Mouse (Mus musculus): ENCODE measurements around the gene Gpatch2. TPM values are rescaled to one million over a fixed set of nuclear protein-coding genes. Genes with fewer than 3 reads are reported as not detected.

The Gpatch2 gene
- polyA plus RNA-seq, 1 experiment from 2014 or later = 19.8 TPM

DNA sequence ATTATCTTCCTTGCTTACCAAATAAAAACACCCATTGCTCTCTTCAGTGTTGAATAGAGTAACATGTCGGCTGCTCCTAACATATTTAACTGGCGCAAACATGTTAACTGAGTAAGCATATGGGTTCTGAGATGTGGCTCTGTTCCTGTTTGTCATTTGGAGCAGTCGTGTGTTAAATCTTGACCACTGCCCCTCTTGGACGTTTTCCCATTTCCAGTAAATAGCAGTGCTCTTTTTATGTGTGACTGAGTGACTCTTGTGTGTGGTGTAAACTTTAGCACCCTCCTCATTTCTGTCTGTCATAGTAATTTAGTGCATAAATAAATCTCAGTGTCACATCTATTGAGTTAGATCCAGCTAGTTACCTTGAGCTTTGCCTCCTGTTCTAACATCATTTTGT lies 52.3 kb downstream of the Gpatch2 start:
- Histone ChIP-seq H3K9me3 (replicated peaks) (no peaks in the 10 kb centered on the region), H3K4me1 (peaks cover 24% of the 10 kb centered on the region; the same call in 1 of the 2 replicates), H3K9ac (no peak overlapping the region), H3K4me3 (no peak overlapping the region), H3K4me2 (no peak overlapping the region), H3K36me3 (ENCODE audit: poor library complexity, severe bottlenecking) (no peaks in the 10 kb centered on the region), H3K27ac (no peak overlapping the region), H3K27me3 (no peaks in the 10 kb centered on the region)
- 69% methylated on average over 4 of the region's 4 CpGs for WGBS
- no peak for ATAC-seq

DNA sequence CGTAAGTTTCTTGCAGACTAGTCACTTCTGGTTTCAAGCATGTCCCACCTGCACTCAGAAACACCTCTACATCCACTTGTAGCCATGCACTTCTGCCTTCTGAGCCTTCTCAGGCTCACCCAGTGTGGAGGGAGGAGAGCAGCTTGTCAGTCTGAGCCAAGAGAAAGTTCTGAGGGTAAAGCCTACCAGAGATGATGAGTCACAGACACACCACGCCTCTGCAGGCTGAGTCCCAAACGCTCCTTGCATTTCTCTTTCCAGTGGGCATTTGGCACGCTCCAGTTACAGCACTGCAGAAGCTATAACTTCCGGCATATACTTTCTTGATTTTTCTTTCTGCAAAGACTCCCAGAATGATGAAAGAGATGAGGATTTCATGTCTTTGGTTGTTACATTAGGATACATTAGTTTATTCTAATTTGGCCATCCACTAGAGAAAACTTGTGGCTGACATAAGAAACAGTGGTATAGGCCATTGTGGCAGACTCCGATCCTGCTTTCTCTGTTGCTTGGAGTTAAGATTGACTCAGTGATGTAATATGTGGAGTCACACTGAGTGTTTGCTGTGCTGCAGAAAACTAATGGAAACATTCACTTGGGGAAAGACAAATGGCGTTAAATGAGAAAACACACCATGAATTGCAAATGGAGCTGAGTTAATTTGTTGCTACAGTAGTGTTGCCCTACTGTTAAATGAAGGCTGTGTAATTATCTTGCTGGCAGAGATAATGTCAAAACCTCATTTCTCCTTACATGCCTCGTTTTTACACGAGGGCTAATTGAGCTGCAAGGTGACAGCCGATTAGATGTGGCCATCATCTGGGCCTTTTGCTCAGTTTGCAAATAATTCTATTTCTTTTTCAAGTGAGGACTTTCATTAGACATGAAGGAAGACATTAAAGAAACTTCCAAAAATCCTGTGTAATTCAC lies 55.3 kb downstream of the Gpatch2 start:
- no peaks in the 10 kb centered on the region for H3K36me3 ChIP-seq (ENCODE audit: poor library complexity, severe bottlenecking)
- H3K4me1 ChIP-seq = peaks cover 19% of the 10 kb centered on the region; the same call in 1 of the 2 replicates
- H3K9ac ChIP-seq = no peak overlapping the region
- WGBS = 65% methylated on average over 10 of the region's 10 CpGs
- no peak overlapping the region for H3K4me3 ChIP-seq
- H3K27me3 ChIP-seq = no peaks in the 10 kb centered on the region
- no peak overlapping the region for H3K27ac ChIP-seq
- no peak for ATAC-seq
- H3K9me3 ChIP-seq (replicated peaks) = no peaks in the 10 kb centered on the region
- H3K4me2 ChIP-seq = no peak overlapping the region

DNA sequence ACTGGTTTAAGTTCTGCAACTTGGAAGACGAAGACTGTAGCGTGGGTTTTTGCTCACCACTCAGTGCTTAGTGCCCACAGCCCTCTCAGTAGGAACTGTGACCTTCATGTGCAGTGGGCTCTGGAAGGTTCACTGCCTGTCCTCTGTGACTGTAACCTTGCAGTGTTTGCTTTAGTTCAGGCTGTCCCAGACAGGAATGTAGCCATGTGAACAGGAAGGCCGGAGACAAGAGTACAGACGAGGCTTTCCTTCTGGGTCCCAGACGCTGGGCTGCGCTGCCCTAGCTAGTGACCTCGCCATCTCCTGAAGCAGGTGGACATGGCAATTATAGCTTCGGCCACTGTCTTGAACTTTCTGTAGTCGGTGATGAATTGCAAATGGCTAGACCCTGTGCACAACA lies 62.0 kb downstream of the Gpatch2 start:
- WGBS = 85% methylated on average over 9 of the region's 9 CpGs
- H3K36me3 ChIP-seq (ENCODE audit: poor library complexity, severe bottlenecking) = no peaks in the 10 kb centered on the region
- H3K4me3 ChIP-seq = no peak overlapping the region
- H3K4me1 ChIP-seq = peaks cover 7% of the 10 kb centered on the region
- no peaks in the 10 kb centered on the region for H3K9me3 ChIP-seq (replicated peaks)
- no peak overlapping the region for H3K9ac ChIP-seq
- no peak for ATAC-seq
- no peaks in the 10 kb centered on the region for H3K27me3 ChIP-seq
- H3K4me2 ChIP-seq = no peak overlapping the region
- no peak overlapping the region for H3K27ac ChIP-seq

DNA sequence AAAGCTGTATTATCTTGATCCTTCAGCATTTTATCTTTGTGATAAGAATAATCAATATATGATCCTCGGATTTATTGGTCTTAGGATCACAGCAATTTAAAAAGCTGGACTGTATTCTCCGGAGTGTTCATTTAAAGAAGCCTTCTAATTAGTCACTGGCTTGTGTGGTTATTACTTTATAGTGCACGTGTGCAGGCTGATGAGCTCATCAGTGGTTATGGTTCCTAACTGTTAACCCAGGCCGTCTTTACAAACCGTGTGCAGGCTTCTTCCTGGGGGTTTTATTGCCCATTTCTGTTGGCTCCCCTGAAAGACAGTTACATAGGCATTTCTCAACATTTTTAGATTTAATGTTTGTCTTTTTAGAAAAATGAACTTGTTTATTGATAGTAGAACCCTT lies 63.2 kb downstream of the Gpatch2 start:
- WGBS = 58% methylated on average over 5 of the region's 5 CpGs
- Histone ChIP-seq H3K4me1 (peaks cover 15% of the 10 kb centered on the region), H3K9me3 (replicated peaks) (no peaks in the 10 kb centered on the region), H3K4me3 (no peak overlapping the region), H3K36me3 (ENCODE audit: poor library complexity, severe bottlenecking) (no peaks in the 10 kb centered on the region), H3K9ac (no peak overlapping the region), H3K4me2 (no peak overlapping the region), H3K27ac (no peak overlapping the region), H3K27me3 (no peaks in the 10 kb centered on the region)
- no peak for ATAC-seq

DNA sequence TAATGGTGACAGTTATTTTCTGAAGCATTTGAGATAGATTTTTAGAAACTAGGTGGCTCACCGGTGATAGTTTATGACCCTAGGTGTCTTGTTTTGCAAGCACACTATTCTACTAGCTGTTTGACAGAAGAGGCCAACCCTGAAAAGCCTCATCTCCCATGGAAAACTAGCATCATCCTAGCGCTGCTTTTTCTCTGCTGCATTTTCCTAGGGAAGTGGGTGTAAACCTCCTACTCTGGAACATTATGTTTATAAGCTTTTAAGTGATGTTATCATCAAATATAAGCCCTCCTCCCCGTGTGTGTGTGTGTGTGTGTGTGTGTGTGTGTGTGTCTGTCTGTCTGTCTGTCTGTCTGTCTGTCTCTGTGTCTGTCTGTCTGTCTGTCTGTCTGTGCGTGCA lies 64.5 kb downstream of the Gpatch2 start:
- Histone ChIP-seq H3K27ac (no peak overlapping the region), H3K27me3 (no peaks in the 10 kb centered on the region), H3K4me1 (peaks cover 15% of the 10 kb centered on the region), H3K4me2 (no peak overlapping the region), H3K36me3 (ENCODE audit: poor library complexity, severe bottlenecking) (no peaks in the 10 kb centered on the region), H3K9me3 (replicated peaks) (no peaks in the 10 kb centered on the region), H3K9ac (no peak overlapping the region), H3K4me3 (no peak overlapping the region)
- 90% methylated on average over 4 of the region's 4 CpGs for WGBS
- ATAC-seq = no peak

DNA sequence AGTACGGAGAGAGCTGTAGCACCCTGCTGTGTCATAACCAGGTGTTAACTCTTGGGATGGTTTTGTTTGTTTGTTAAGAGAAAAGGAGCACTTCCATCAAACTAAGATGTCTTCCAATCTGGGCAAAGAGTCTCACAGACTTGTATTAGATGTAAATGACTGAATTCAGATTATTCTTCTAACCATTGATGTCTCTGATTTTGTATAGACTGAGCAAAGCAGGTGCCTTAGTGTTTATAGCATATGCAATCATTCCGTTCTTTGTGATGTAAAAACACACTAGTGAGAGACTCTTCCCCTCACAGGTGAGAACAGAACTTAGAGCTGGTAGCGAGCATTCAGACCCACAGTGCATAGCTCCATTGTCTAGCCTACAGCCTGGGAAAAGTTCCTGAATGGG lies 67.0 kb downstream of the Gpatch2 start:
- no peak for ATAC-seq
- H3K27me3 ChIP-seq = no peaks in the 10 kb centered on the region
- H3K9ac ChIP-seq = no peak overlapping the region
- H3K4me1 ChIP-seq = peaks cover 15% of the 10 kb centered on the region
- no peak overlapping the region for H3K27ac ChIP-seq
- H3K9me3 ChIP-seq (replicated peaks) = no peaks in the 10 kb centered on the region
- no peaks in the 10 kb centered on the region for H3K36me3 ChIP-seq (ENCODE audit: poor library complexity, severe bottlenecking)
- H3K4me3 ChIP-seq = no peak overlapping the region
- 58% methylated on average over 3 of the region's 3 CpGs for WGBS
- no peak overlapping the region for H3K4me2 ChIP-seq

DNA sequence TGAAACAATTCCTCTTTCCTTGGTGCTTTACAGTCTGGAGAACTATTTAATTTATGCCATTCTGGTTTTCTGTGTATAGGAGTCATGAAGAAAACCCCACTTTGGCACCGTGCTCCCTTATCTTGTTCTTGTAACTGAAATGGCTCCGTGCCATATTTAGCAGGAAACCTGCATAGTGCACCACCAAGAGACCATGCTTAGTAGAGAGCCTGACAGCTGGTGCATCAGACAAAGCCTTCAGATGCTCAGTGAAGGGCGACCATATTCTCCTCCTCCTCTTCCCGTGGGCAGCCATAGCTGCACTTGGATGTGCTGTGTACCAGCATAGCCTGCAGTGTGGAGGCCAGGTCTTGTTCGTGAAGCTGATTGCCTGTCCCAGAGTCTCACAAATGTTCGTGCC lies 67.5 kb downstream of the Gpatch2 start:
- no peaks in the 10 kb centered on the region for H3K9me3 ChIP-seq (replicated peaks)
- ATAC-seq = no peak; the same call in 1 of the 2 replicates
- 76% methylated on average over 6 of the region's 6 CpGs for WGBS

DNA sequence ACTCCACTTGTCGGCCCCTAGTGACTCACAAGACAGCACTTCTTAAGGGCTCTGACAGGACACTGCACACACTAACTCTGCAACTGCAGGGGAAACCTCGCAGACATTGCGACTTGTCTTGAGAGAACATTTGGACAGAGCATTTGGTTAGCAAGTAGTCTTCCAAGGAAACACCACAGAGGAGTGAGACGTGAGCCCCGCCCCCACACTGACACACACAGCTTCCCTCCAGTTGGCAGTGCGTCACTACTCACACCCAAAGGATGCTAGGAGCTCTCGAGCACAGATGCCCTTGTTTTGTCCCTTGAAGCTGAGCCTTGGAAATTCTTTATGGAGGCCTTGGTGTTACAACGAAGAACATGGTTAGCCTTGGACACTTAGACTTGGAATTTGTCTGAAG lies 70.4 kb downstream of the Gpatch2 start:
- no peaks in the 10 kb centered on the region for H3K9me3 ChIP-seq (replicated peaks)
- H3K4me1 ChIP-seq = peaks cover 12% of the 10 kb centered on the region
- H3K4me2 ChIP-seq = no peak overlapping the region
- no peak overlapping the region for H3K4me3 ChIP-seq
- H3K27ac ChIP-seq = no peak overlapping the region
- ATAC-seq = no peak
- no peak overlapping the region for H3K9ac ChIP-seq
- no peaks in the 10 kb centered on the region for H3K27me3 ChIP-seq
- H3K36me3 ChIP-seq (ENCODE audit: poor library complexity, severe bottlenecking) = no peaks in the 10 kb centered on the region
- WGBS = 87% methylated on average over 8 of the region's 8 CpGs

More for the DNA sequence above, 67.5 kb downstream of the Gpatch2 start:
- Histone ChIP-seq H3K36me3 (ENCODE audit: poor library complexity, severe bottlenecking) (no peaks in the 10 kb centered on the region), H3K9ac (no peak overlapping the region), H3K4me1 (peaks cover 15% of the 10 kb centered on the region), H3K27me3 (no peaks in the 10 kb centered on the region), H3K27ac (0 out of 2 replicates have a peak overlapping the region, but pooled peaks have one; percentile 6), H3K4me2 (no peak overlapping the region), H3K4me3 (no peak overlapping the region)

DNA sequence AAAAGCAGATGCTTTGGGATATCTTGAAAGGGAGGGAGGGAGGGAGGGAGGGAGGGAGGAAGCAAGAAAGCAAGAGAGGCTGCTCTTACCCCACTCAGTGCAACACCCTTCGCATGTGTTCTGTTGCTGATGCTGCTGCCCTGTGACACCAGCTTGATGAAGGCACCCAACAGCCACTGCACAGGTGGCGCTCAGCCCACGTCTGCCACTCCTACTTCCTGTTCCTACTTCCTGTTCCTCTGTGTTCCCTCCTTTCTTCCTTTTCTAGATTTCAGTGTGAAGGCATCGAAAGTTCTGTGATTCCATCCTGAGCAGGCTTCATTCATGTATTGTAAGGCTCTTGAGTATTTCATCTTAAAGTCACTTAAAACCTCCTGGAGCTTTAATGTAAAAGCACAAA lies 71.1 kb downstream of the Gpatch2 start:
- H3K4me2 ChIP-seq = no peak overlapping the region
- no peak overlapping the region for H3K9ac ChIP-seq
- WGBS = 90% methylated on average over 4 of the region's 4 CpGs

DNA sequence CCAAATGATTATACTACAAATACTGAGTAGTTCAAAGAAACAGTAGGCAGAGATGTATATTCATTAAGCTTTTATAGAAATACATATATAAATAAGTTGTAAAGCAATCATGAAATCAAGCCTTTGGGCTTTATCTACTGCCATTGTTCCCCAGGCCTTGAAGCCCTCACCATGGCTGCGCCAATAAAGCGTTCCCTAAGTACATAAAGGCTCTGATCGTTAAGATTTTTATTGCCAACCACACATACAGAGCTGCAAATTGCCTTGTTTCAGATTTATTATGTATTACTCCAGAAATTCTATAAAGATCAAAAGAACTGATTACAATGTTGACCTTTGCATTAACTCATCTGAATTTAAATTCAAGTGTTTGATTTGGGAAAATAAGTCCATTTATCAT lies 71.6 kb downstream of the Gpatch2 start:
- no peak for ATAC-seq
- Histone ChIP-seq H3K9me3 (replicated peaks) (no peaks in the 10 kb centered on the region), H3K27ac (no peak overlapping the region), H3K9ac (no peak overlapping the region), H3K4me1 (peaks cover 12% of the 10 kb centered on the region), H3K4me2 (no peak overlapping the region), H3K27me3 (no peaks in the 10 kb centered on the region), H3K4me3 (no peak overlapping the region), H3K36me3 (ENCODE audit: poor library complexity, severe bottlenecking) (no peaks in the 10 kb centered on the region)
- 58% methylated on average over 3 of the region's 3 CpGs for WGBS

More for the DNA sequence above, 71.1 kb downstream of the Gpatch2 start:
- no peaks in the 10 kb centered on the region for H3K36me3 ChIP-seq (ENCODE audit: poor library complexity, severe bottlenecking)
- peaks cover 12% of the 10 kb centered on the region for H3K4me1 ChIP-seq
- H3K27me3 ChIP-seq = no peaks in the 10 kb centered on the region
- ATAC-seq = no peak
- H3K4me3 ChIP-seq = no peak overlapping the region
- no peaks in the 10 kb centered on the region for H3K9me3 ChIP-seq (replicated peaks)
- H3K27ac ChIP-seq = no peak overlapping the region

DNA sequence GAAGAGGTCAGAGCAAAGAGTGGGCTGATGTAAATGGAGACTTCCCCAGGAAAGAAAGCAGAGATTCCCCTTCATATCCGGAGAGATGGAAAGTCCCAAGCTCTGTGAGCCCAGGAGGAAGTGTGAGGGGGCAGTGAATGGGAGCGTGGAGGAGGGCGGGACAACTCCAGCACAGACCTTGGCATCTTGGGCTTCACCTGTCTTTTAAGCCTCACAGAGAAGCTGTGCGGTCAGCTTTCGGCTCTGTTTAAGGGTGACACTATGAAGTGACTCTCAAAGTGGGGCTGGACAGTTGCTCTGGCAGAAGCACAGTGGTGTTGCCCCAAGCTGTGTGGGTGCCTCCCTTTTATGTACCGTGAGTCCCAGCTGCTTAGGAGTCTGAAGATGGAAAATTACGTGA lies 74.9 kb downstream of the Gpatch2 start:
- H3K9ac ChIP-seq = no peak overlapping the region
- ATAC-seq = no peak
- no peaks in the 10 kb centered on the region for H3K27me3 ChIP-seq
- 93% methylated on average over 7 of the region's 7 CpGs for WGBS
- H3K4me1 ChIP-seq = no peaks in the 10 kb centered on the region
- no peak overlapping the region for H3K27ac ChIP-seq
- H3K4me3 ChIP-seq = no peak overlapping the region
- no peak overlapping the region for H3K4me2 ChIP-seq
- no peaks in the 10 kb centered on the region for H3K9me3 ChIP-seq (replicated peaks)
- H3K36me3 ChIP-seq (ENCODE audit: poor library complexity, severe bottlenecking) = no peaks in the 10 kb centered on the region

DNA sequence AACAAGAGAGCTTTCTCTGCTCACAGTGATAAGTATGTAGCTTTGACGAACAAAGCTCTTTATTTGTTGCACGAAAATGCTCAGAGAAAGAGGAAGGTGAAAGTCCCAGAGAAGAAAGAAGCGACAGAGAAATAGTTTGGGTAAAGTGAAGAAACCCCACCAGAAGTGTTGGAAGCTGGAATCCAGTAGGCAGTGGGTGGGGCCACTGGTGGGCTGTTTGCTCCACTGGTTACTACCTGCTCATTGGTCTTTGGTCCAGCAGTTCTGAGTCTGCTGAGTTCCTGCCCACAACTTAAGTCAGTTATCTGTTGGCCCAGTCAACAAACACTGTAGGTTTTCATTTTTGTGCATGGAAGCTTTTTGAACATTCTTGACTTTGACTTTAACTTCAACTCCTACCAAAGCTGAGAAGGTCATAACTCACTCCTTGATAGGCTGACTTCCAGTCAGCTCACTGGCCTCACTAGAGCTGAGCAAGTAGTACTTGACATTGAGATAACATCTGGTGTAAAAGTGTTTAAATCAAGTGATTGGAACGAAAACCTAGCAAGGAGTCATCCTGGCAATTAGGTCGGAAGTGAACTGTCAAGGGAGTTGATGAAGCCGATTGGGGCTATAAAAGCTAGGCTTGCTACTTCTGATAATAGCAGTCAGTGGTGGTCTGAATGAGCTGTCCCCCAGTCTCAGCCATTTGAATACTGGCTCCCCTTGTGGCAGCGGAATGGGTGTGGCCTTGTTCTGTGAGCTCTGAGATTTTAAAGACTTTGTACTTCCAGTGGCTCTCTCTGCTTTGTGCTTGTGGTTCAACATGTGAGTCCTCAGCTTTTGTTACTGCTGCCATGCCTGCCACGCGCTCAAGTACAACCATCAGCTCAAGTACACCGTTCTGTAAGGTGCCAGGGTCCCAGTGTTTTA lies 76.4 kb downstream of the Gpatch2 start:
- H3K4me2 ChIP-seq = no peak overlapping the region
- no peak for ATAC-seq
- H3K27me3 ChIP-seq = no peaks in the 10 kb centered on the region
- no peaks in the 10 kb centered on the region for H3K36me3 ChIP-seq (ENCODE audit: poor library complexity, severe bottlenecking)
- no peaks in the 10 kb centered on the region for H3K9me3 ChIP-seq (replicated peaks)
- no peak overlapping the region for H3K9ac ChIP-seq
- H3K27ac ChIP-seq = no peak overlapping the region
- 85% methylated on average over 10 of the region's 10 CpGs for WGBS
- no peaks in the 10 kb centered on the region for H3K4me1 ChIP-seq
- H3K4me3 ChIP-seq = no peak overlapping the region
